Comparison of ENCODE assay signal across 16 mouse cellular contexts in genomic region chr4:98258336-98258735, GRCm38 (mm10).
DNase-seq lines count a peak whose midpoint lies in the region; ATAC-seq and TF ChIP-seq lines count a peak whose summit lies in the region.
"Had no signal": no experiment of that assay in that cellular context is flagged by ENCODE, and none has a peak within 500 bp of the region (broad histone marks: within the 10 kb centered on the region; RNA-seq: fewer than 3 reads in every experiment).

No protein-coding gene starts in this region.

- H3K36me3 ChIP-seq in heart, adult 2 months (ENCODE audit: control insufficient read depth, insufficient read depth, low read length): peaks cover 4% of the 10 kb centered on the region
- H3K36me3 ChIP-seq in heart, embryonic 12.5 days: no peaks in the 10 kb centered on the region
- H3K36me3 ChIP-seq in testis, adult 2 months (ENCODE audit: control insufficient read depth, insufficient read depth, low read length): no peaks in the 10 kb centered on the region
- H3K36me3 ChIP-seq: embryonic facial prominence, embryonic 12.5 days; forebrain, embryonic 15.5 days; hindbrain, embryonic 13.5 days; intestine, embryonic 15.5 days had no signal

- peak overlapping the region; percentile 55 for H3K27ac ChIP-seq in heart, adult 2 months
- no peak overlapping the region for H3K27ac ChIP-seq in heart, embryonic 12.5 days (ENCODE audit: poor library complexity, severe bottlenecking)
- peak overlapping the region; percentile 71; the same call in 1 of the 2 replicates for H3K27ac ChIP-seq in layer of hippocampus, adult 2 months
- no peak overlapping the region for H3K27ac ChIP-seq in testis, adult 2 months (ENCODE audit: control insufficient read depth, insufficient read depth, low read depth, low read length)
- H3K27ac ChIP-seq: embryonic facial prominence, embryonic 12.5 days; forebrain, embryonic 15.5 days; hindbrain, embryonic 13.5 days; intestine, embryonic 15.5 days had no signal

- ATAC-seq in heart, embryonic 12.5 days (ENCODE audit: insufficient number of reproducible peaks, low FRiP score): no peak
- ATAC-seq: forebrain, embryonic 15.5 days; intestine, embryonic 15.5 days had no signal

- H3K79me2 ChIP-seq in heart, adult 2 months (replicated peaks; ENCODE audit: control insufficient read depth, insufficient read depth, low read length): no peaks in the 10 kb centered on the region

- no peak overlapping the region for H3K9ac ChIP-seq in heart, adult 2 months (ENCODE audit: low read depth, low read length)
- no peak overlapping the region for H3K9ac ChIP-seq in heart, embryonic 12.5 days
- H3K9ac ChIP-seq: embryonic facial prominence, embryonic 12.5 days; forebrain, embryonic 15.5 days; hindbrain, embryonic 13.5 days; intestine, embryonic 15.5 days had no signal

- TF ChIP-seq CTCF in heart, adult 2 months (IDR thresholded peaks at IDR 0.05): no peak
- no peak for TF ChIP-seq CTCF in layer of hippocampus, adult 2 months (conservative IDR thresholded peaks at IDR 0.05)
- no peak for TF ChIP-seq CTCF in testis, adult 2 months (IDR thresholded peaks at IDR 0.05; ENCODE audit: control insufficient read depth, insufficient read depth, insufficient replicate concordance, low read depth, low read length)

- TF ChIP-seq EP300 in heart, adult 2 months (IDR thresholded peaks at IDR 0.05; ENCODE audit: insufficient read depth, low read depth, low read length): no peak

- 45% methylated on average over 7 of the region's 7 CpGs for WGBS in heart, adult 2 months
- 71% methylated on average over 7 of the region's 7 CpGs for WGBS in heart, embryonic 12.5 days

- H3K4me3 ChIP-seq in heart, adult 2 months: no peak overlapping the region
- no peak overlapping the region for H3K4me3 ChIP-seq in heart, embryonic 12.5 days
- no peak overlapping the region for H3K4me3 ChIP-seq in layer of hippocampus, adult 2 months
- peak overlapping the region; percentile 33 for H3K4me3 ChIP-seq in testis, adult 2 months (ENCODE audit: control insufficient read depth, low read depth, low read length)
- H3K4me3 ChIP-seq: embryonic facial prominence, embryonic 12.5 days; forebrain, embryonic 15.5 days; hindbrain, embryonic 13.5 days; intestine, embryonic 15.5 days had no signal

- no peak for TF ChIP-seq POLR2A in heart, adult 2 months (IDR thresholded peaks at IDR 0.05; ENCODE audit: insufficient read depth, low read depth, low read length)
- no peak for TF ChIP-seq POLR2A in testis, adult 2 months (IDR thresholded peaks at IDR 0.05; ENCODE audit: control insufficient read depth, low read depth, low read length)

- H3K9me3 ChIP-seq in heart, embryonic 12.5 days (replicated peaks): no peaks in the 10 kb centered on the region
- H3K9me3 ChIP-seq: embryonic facial prominence, embryonic 12.5 days; forebrain, embryonic 15.5 days; hindbrain, embryonic 13.5 days; intestine, embryonic 15.5 days had no signal

- intact Hi-C loops in heart, adult 2 months (cut with DNase I): loop anchor here (1.0 to 5.0 kb wide), 3 partner anchors 64 to 507 kb away; no protein-coding TSS in a partner anchor

- DNase-seq in heart, adult 2 months: peak; percentile 7 to 32
- no peak for DNase-seq in layer of hippocampus, adult 2 months (ENCODE audit: low spot score in 2 of 2)
- DNase-seq in layer of hippocampus, adult 11-12 months (ENCODE audit: low spot score): no peak
- no peak for DNase-seq in testis, postnatal 10 days (ENCODE audit: low spot score)
- DNase-seq in embryo, embryonic 11 days: no peak
- DNase-seq: adrenal gland, adult 2 months; adrenal gland, postnatal 25 days; cerebellum, adult 2 months; gastrocnemius, postnatal 10 days had no signal

- H3K4me2 ChIP-seq in heart, embryonic 12.5 days: no peak overlapping the region
- H3K4me2 ChIP-seq: embryonic facial prominence, embryonic 12.5 days; forebrain, embryonic 15.5 days; heart, embryonic 11.5 days; hindbrain, embryonic 13.5 days; intestine, embryonic 15.5 days had no signal

- peaks cover 1% of the 10 kb centered on the region; the same call in 1 of the 2 replicates for H3K4me1 ChIP-seq in heart, adult 2 months (ENCODE audit: control insufficient read depth, insufficient read depth, low read length)
- H3K4me1 ChIP-seq in heart, embryonic 12.5 days (replicated peaks): 0 out of 2 replicates have a peak, but pooled peaks cover 4% of the 10 kb centered on the region
- H3K4me1 ChIP-seq in testis, adult 2 months (ENCODE audit: control insufficient read depth, insufficient read depth, low read length): peaks cover 14% of the 10 kb centered on the region
- H3K4me1 ChIP-seq: embryonic facial prominence, embryonic 12.5 days; forebrain, embryonic 15.5 days; intestine, embryonic 15.5 days had no signal

- no peaks in the 10 kb centered on the region for H3K27me3 ChIP-seq in heart, adult 2 months (ENCODE audit: control insufficient read depth, insufficient read depth, low read length)
- no peaks in the 10 kb centered on the region for H3K27me3 ChIP-seq in heart, embryonic 12.5 days (replicated peaks)
- H3K27me3 ChIP-seq in testis, adult 2 months (ENCODE audit: control insufficient read depth, insufficient read depth, low read length): no peaks in the 10 kb centered on the region
- H3K27me3 ChIP-seq: embryonic facial prominence, embryonic 12.5 days; forebrain, embryonic 15.5 days; hindbrain, embryonic 13.5 days; intestine, embryonic 15.5 days had no signal

Comparison
In these comparisons a context has a peak if more than half of its experiments do, and no peak if none do; other contexts are left out.
1. H3K27ac ChIP-seq: peak in heart, adult 2 months (single experiment) and layer of hippocampus, adult 2 months (single experiment); none in heart, embryonic 12.5 days (single experiment) and testis, adult 2 months (single experiment).
2. DNase-seq: peak in heart, adult 2 months (2 of 2); none in layer of hippocampus, adult 2 months (0 of 2), layer of hippocampus, adult 11-12 months (single experiment), testis, postnatal 10 days (single experiment) and embryo, embryonic 11 days (single experiment).